Mouse (Mus musculus) fat pad, adult 2 months (tissue): ENCODE results near the gene Tnnt1.

Source experiments
- DNase-seq: peaks from one replicate; pipeline ENCODE4 v3.0.0-alpha.2; 2011; ENCODE audit warnings: low read depth, low spot score; ENCODE audit errors: extremely low read depth

Gene Tnnt1

DNA sequence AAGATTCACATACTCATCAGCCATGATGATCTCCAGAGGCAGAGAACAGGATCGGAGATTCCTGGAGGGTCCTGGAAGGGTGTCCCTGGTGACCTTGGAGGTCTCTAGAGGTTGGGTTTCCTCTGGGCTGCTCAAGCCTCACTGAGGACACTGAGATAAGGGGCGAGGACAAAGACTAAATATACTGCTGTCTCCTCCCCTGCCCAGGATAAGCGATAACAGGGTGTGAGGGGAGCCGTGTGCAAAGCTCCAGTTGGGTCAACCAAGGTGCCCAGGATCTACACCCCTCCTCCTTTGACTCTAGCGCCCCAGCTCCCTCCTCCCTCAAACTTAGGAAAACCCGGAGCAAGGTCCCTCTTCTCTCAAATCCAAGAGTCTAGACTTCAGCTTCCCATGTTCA, 6.1 kb upstream of the Tnnt1 start:
- DNase-seq = no peak

DNA sequence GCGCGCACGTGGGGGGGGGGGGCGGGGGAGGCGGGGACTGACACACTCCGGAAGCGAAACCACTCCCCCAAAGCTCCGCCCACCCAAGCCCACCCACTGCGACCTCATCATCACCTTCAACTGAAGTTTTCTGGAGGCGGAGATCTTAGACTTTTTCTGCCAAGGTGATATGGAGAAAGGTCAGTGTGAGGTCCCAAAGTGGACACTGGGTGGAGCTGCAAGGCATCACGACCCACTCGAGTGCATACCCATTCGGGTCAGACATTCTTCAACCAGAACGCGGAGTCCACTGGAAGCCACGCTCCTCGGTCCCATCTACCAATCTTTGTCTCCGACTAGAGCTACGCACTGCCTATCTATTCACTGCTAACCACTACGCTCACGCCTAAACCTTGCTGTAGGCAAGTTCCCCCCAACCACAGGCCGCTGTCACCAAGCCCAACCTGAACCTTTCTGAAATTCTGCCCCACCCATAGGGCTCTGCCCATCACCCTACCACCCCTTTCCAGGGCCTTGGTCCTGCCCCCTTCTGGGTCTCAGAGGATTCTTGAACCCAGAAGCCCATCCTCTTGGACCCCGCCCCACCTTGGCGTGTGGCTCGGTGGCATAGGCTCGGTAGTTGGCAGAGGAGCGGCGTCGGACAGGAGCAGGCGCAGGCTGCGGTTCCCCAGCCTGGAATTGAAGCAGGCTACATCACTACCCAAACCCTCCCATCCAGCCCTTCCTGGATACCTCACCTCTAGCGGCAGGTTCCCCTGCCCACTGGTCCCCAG, 5.2 kb upstream of the Tnnt1 start:
- DNase-seq = no peak

DNA sequence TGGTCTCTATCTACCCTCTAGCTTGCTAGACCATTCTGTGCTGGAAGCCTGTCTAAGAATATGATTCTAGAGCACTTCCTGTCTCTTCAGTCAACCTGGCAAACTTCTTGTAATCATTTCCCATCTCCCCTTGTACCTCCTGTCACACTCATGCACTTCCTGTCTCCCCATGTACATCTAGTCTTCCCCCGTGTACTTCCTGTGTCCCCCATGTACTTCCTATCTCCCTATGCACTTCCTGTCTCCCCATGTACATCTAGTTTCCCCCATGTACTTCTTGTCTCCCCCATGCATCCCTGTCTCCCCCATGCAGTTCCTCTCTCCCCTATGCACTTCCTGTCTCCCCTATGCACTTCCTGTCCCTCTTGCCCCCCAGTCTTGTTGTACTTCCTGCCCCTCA, 2.3 kb upstream of the Tnnt1 start:
- DNase-seq = no peak

- no peak for DNase-seq
Observed at GRCm38 (mm10) chr7:4515853-4516252, 329 bp downstream of the Tnnt1 start.

GRCm38 (mm10) chr7:4513829-4514712, 2.1 kb downstream of the Tnnt1 start:
- no peak for DNase-seq

DNA sequence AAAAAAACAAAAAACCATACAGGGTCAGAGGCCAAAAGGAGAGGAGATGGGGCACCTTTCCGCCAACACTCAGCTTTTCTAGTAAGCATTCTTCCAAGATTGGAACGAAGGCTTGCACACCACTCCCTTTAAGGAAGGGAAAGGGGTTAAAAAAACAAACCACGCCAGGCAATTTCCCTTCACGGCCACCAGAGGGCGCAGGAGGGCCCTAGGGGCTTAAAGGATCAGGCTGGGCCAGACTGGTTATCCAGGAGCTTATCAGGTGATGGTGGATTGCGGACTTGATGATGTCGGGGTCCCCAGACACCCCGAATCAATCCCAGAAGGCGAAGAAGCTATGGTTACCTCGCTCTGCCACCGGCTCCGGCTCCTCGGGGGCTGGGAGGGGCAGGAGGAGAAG, 2.9 kb downstream of the Tnnt1 start:
- DNase-seq = no peak

- no peak for DNase-seq
Observed at GRCm38 (mm10) chr7:4511489-4512224, 4.5 kb downstream of the Tnnt1 start.

GRCm38 (mm10) chr7:4509863-4510608, 6.1 kb downstream of the Tnnt1 start:
- no peak for DNase-seq

- DNase-seq = no peak
Observed at GRCm38 (mm10) chr7:4508739-4509116, 7.5 kb downstream of the Tnnt1 start.

DNA sequence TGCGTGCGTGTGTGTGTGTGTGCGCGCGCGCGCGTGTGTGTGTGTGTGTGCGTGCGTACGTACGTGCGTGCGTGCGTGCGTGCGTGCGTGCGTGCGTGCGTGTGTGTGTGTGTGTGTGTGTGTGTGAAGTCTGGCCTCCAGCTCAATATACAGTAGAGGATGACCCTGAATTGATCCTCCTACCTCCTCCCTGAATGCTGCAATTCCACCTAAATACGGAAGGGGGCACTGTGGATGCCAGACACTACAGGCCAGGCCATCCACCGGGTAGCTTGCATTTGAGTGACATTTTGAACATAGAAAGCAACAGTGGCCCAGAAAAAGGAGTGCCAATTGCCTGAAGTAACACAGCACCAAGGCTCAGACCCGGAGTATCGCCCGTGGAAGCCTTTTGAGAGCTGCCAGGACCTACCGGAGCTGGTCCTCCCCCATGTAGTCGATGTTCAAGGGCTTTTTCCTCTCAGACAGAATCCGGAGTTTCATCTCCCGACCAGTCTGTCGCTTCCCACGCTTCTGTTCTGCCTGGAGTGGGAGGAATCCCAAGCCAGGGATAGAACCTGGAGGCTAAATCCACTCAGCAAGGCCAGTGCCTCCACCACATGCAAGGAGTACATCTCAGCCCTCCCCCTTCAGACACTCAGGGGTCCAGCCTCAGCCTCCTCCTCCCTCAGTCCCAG, 8.0 kb downstream of the Tnnt1 start:
- DNase-seq = no peak

- no peak for DNase-seq
Observed at GRCm38 (mm10) chr7:4507220-4507619, 9.0 kb downstream of the Tnnt1 start.

DNA sequence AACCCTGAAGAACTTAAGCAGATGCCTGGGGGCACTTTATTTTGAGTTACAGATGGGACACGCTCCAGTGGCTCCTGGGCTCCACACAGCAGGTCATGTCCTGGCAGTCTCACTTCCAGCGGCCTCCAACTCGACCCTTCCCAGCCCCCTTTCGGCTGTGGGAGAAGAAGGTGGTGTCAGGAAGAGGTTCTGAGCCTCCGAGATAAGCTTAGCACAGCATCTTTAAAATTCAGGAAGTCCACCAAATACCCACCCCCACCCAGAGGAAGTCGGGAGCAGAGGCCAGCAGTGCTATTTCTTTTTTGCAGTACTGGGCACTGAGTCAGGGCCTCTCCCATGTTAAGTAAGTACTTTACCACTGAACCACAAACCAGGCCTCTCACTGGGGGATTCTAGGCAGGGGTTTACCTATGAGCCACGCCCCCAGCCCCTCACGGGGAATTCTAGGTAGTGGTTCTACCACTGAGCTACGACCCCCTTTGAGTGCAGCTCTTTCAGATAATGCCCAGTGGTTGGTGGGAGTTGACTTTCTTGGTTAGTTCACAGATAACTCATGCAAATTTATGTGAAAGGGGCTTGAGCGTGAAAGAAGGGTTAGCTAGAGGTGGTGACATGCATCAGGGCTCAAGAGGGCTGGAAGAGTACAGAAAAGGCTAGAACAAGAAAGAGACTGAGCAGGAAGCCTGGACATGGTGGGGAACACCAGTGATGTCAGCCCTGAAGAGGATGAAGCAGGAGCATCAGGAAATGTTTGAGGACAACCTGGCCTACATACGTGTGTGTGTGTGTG, 11.3 kb downstream of the Tnnt1 start:
- DNase-seq = no peak

GRCm38 (mm10) chr7:4503858-4504257, 12.3 kb downstream of the Tnnt1 start:
- DNase-seq = no peak

DNA sequence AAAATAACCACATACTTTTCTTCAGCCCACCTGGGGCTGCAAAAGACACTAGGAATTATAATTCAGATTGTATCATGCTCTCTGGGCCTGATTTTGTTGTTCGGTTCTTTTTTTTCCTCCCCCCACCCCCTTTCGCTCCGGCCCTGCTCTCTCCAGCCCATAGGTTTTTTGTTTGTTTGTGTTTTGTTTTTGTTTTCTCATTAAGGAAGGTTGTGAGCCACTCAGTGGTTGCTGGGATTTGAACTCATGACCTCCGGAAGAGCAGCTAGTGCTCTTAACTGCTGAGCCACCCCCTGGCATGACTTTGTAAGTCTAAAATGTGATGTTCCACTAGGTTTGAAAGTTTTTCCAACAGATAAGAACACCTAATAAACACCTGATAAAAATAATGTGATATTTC, 13.1 kb downstream of the Tnnt1 start:
- DNase-seq = no peak

DNA sequence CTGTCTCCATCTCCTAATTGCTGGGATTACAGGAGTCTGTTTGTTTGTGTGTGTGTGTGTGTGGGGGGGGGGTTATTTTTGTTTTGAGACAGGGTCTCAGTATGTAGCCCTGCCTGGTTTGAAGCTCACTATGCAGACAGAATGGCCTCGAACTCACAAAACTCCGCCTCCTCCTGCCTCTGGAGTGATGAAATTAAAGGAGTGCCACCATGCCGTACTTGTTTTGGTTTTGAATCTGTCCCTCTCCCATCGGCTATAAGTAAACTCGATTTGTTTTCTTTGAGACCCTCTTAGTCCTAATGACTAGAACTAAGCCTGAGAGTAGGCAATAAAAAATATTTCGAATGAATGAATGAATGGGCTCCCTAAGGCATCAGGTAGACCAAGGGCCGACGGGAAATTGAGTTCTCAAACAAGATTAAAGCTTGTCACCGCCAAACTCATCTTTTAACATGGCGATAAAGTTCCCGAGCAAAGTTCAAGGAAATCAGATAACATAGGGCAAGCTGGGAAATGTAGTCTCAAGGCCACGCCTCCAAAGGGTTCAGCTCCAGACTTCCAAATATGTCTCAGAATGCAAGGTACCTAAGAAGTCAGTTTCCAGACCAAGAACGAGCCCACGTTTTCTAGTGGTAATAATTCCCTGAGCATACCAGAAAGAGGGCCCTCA, 13.6 kb downstream of the Tnnt1 start:
- peak; percentile 31 for DNase-seq

DNA sequence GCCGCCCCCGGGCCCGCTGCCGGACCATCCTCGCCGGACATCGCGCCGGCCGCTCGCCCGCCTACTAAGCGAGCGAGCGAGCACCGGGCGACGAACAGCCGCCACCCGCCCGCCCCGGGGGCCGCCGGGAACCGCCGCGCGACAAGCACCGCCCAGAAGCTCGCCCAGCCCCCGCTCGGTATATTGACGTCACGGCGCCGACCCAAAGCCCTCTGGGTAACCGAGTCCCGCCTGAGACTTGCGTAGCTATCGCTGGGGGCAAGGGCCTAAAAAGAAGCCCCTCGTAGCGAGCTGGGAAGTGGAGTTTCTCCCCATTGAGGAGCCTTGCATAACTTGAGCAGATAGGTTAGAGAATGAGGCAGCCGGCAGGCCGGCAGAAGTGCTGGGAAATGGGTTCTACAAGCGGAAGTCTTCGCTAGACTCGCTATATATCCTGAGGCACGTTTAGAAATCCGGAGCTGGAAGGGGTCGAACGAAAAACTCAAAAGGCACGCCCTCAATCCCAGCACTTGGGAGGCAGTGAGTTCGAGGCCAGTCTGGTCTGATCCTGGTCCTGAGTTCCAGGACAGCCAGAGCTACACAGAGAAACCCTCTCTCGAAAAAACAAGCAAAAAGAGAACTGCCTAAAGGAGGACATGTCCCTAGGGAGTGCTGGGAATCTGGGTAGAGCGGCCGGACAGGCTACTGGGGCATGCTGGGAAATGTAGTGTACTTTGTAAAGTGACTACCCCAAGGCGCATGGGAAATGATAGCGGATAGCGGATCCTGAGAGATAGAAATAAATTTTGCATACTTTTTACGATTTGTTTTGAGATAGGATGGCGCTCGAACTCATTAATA, 14.4 kb downstream of the Tnnt1 start, which contains the start of gene Ppp1r12c:
Gene Ppp1r12c, minus strand, starts transcription at position 123 of the 840 bp plus-strand sequence.
- DNase-seq = no peak

DNA sequence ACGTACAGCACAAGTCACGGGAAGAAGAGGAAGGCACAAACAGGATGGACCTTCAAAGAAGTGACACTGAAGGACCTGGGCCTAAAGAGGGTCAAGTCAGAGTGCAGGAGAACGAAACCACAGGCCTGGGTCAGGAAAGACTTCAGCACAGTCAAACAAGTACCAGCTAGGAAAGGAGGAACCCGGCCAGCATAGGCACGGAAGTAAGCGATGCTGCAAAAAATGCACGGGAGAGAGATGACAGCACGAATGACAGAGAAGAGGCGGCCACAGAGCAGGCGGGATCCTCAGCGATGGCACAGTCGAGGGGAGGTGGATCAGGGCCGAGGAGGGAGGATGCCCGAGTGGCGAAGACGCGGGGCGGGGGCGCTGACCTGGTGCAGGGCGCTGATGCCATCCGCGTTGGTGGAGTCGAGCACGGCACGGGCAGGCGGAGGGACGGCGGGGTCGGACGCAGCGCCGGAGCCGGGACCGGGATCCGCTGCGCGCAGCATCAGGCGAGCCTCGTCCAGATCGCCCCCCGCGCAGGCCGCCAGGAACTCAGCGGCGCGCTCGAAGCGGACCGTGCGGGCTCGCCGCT, 15.2 kb downstream of the Tnnt1 start:
- DNase-seq = no peak

DNA sequence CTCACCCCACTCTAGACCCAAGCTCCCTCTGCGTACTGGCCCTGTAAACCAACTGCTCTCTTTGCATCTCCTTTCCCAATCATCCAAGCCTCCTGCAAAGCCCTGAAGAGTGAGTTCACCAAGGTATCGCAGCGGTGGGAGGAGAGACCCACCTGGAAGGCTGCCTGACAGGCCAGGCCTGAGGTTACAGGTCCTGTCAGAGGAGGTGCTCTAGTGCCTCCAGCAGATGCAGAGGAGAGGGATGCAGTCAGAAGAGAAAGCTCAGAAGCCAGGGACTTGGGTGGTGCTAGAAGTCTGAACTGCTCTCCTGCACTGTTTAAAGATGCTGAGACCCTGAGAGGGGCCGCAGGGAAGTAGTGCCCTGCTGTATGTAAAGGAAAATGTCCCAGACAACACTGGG, 17.1 kb downstream of the Tnnt1 start:
- DNase-seq = no peak
